Mouse (Mus musculus) liver, adult 2 months (tissue): Measurements from ENCODE around the gene Gm20388.

ENCODE experiments used
- CTCF ChIP-seq: fragments of 200-500 bp; IDR thresholded peaks from 2 replicates; pipeline ENCODE4 v1.5.1; 2011; ENCODE audit warnings: low read depth, low read length, control low read depth
- POLR2A ChIP-seq: fragments of 200-500 bp; IDR thresholded peaks from 2 replicates; pipeline ENCODE4 v1.6.1; 2011; ENCODE audit warnings: low read length, control low read depth; ENCODE audit not compliant: insufficient read depth; ENCODE audit errors: extremely low read depth

GRCm38 (mm10) chr8:121062521-121062920 is 1151.9 kb downstream of the Gm20388 start:
- TF ChIP-seq CTCF (no peak), POLR2A (no peak)
